Mouse (Mus musculus): Measurements from ENCODE around the gene Pcsk4. TPM values are rescaled to one million over a fixed set of nuclear protein-coding genes. Genes with fewer than 3 reads are reported as not detected.
A peak's percentile ranks its signal among the peaks of the same experiment; 100 is the strongest.

Pcsk4 gene
- polyA plus RNA-seq, 1 experiment = not detected

DNA sequence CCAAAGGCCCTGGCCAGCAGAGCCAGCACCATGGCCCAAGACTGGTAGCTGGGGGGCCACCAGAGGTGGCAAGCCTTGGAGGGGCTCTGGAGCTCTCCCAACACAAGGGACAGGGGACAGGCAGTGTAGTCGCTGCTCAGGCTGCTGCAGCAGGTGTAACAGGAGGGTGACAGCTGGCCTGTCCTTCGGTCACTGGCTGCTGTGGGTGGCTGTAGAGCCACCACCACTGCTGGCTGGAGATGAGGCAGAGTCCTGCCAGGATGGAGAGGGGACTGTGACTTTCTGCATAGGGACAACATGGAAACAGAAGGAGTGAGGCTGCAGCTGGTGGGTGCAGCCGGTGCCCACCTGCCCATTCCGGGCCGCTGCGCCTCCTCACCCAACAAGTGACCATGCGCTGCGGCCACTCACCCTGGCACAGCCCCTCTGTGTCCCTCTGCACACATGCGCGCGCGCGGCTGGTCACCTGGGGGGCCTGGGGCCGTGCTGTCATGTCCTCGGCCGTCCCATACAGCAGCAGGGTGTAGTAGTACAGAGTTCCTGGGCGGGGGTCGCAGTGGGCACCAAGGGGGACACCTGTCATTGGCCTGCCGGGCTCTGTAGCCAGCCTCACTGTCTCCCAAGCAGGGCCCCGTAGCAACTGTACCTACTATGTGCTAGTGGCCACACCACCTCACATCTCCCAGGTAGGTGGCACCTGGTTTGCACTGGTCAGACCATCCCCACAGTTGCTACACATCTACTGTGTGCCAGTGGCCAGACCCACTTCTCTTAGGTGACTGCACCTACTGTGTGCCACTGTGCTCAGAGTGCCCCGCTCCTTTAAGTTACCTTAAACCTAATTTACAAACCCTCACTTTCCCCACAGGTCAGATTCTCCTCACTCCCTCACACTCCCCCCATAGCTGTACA, 7.4 kb downstream of the Pcsk4 start:
- WGBS = 96% methylated on average over 21 of the region's 21 CpGs
- H3K27ac ChIP-seq (ENCODE audit: insufficient read depth, low read depth, low read length) = no peak overlapping the region
- TF ChIP-seq POLR2A (IDR thresholded peaks at IDR 0.05; ENCODE audit: insufficient read depth, low read depth, low read length) = no peak
- TF ChIP-seq CTCF (IDR thresholded peaks at IDR 0.05; ENCODE audit: insufficient read depth, low read depth, low read length) = no peak

DNA sequence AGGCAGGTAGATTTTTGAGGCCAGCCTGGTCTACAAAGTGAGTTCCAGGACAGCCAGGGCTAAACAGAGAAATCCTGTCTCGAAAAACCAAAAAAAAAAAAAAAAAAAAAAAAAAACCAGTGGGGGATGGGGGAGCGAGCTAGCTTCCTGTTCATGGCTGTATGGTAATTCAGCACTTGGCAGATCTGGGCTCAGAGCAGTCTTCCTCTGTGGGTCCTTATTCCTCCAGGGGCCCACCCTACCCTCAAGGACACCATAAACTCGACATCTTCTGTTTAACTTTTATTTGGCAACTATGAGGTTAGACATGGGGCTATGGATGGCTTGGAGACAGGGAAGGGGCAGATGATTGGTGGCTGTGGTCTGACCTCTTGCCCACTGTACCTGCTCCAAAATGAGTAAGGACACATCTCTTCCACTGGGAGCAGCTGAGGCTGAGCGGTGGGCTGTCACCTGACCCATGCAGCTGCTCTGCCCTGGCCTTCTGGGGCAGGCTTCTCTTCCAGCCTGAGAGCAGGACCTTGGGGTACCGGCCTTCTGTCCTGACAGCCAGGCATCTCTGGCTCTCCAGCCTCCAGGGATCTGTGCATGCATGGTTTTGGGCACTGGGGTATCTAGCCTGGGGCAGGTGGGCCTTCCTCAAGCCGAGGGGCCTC, 8.2 kb downstream of the Pcsk4 start:
- no peak overlapping the region for H3K27ac ChIP-seq (ENCODE audit: insufficient read depth, low read depth, low read length)
- TF ChIP-seq POLR2A (IDR thresholded peaks at IDR 0.05; ENCODE audit: insufficient read depth, low read depth, low read length) = no peak
- no peak for TF ChIP-seq CTCF (IDR thresholded peaks at IDR 0.05; ENCODE audit: insufficient read depth, low read depth, low read length)
- no peak overlapping the region for H3K4me3 ChIP-seq (ENCODE audit: insufficient read depth, low read depth, low read length)
- WGBS = 80% methylated on average over 6 of the region's 6 CpGs
- peaks cover 46% of the 10 kb centered on the region for H3K4me1 ChIP-seq (ENCODE audit: control insufficient read depth, insufficient read depth, low read length)

More for the DNA sequence above, 7.4 kb downstream of the Pcsk4 start:
- H3K4me1 ChIP-seq (ENCODE audit: control insufficient read depth, insufficient read depth, low read length) = peaks cover 39% of the 10 kb centered on the region
- H3K4me3 ChIP-seq (ENCODE audit: insufficient read depth, low read depth, low read length) = no peak overlapping the region

DNA sequence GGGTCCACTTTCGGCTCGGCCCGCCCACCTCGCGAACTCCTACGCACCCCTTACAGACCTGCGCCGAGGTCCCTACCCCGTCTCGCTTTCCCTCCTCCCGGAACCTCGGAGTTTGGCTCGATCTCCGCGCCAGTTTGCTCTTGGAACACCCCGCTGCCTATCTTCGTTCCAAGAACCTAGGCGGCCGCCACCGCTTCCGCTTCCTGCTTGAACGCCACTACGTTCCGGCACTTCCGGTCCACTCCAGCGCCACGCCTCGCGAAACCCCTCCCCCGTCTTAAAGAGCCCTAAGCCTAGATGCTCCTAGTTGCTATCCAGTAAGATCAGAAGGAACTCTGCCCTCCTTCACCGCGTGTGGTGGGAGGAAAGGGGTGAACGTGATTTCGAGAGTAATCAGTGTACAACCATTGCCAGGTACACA, 8.9 kb downstream of the Pcsk4 start, which contains the start of gene 2310011J03Rik:
TSS of gene 2310011J03Rik (minus strand) at position 198 of the 421 bp plus-strand sequence.
- peaks cover 54% of the 10 kb centered on the region for H3K4me1 ChIP-seq (ENCODE audit: control insufficient read depth, insufficient read depth, low read length)
- H3K27ac ChIP-seq (ENCODE audit: insufficient read depth, low read depth, low read length) = no peak within 1 kb of the TSS
- under 1% methylated on average over 34 of the region's 34 CpGs for WGBS
- peak; percentile 52; the same call in 1 of the 2 replicates for TF ChIP-seq POLR2A (IDR thresholded peaks at IDR 0.05; ENCODE audit: insufficient read depth, low read depth, low read length)
- no peak for TF ChIP-seq CTCF (IDR thresholded peaks at IDR 0.05; ENCODE audit: insufficient read depth, low read depth, low read length)
- peak within 1 kb of the TSS; percentile 81 for H3K4me3 ChIP-seq (ENCODE audit: insufficient read depth, low read depth, low read length)

DNA sequence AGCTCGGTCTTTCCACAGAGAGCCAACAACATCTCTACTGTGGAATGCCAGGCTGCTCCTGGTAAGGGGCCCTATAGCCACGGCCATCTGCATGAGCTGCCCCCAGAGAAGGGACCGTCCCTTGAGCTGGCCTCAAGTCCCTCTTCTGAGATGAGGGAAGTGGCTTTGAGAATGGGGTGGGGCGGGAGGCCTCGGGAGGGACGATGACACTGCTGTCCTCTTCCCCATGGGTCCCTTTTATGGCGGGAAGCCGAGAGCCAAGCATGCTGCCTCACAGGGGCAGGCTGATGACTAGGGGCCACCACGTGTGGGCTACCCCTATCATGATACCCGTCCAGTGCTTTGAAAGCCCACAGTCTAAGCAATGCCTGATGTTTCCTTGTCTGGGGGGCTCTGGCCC, 12.3 kb downstream of the Pcsk4 start:
- TF ChIP-seq POLR2A (IDR thresholded peaks at IDR 0.05; ENCODE audit: insufficient read depth, low read depth, low read length) = 0 out of 2 replicates have a peak, but pooled peaks have one; percentile 8
- no peak for TF ChIP-seq CTCF (IDR thresholded peaks at IDR 0.05; ENCODE audit: insufficient read depth, low read depth, low read length)
- Histone ChIP-seq H3K4me3 (ENCODE audit: insufficient read depth, low read depth, low read length) (no peak overlapping the region), H3K4me1 (ENCODE audit: control insufficient read depth, insufficient read depth, low read length) (peaks cover 57% of the 10 kb centered on the region), H3K27ac (ENCODE audit: insufficient read depth, low read depth, low read length) (no peak overlapping the region)
- 64% methylated on average over 10 of the region's 10 CpGs for WGBS

DNA sequence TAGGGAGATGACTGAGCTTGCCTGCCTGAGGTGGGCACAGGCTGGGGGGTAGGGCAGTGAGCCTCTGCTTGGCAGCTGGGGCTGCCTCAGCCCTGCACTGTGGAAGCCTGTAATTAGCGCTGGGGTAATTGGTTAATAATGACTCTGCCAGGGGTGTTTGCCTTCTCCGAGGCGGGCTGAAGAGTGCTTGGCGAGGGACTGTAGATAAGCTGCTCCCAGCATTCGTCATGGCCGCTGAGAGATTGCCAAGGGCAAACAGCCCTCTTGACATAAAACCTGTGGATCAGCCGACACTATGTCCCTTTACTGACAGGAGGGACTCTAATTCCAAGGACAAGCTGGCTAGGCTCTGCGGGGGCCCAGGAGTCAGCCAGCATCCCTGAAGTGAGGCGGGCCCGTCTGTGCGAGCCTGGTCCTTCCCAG, 12.9 kb downstream of the Pcsk4 start:
- Histone ChIP-seq H3K4me1 (ENCODE audit: control insufficient read depth, insufficient read depth, low read length) (peaks cover 57% of the 10 kb centered on the region), H3K27ac (ENCODE audit: insufficient read depth, low read depth, low read length) (no peak overlapping the region), H3K4me3 (ENCODE audit: insufficient read depth, low read depth, low read length) (no peak overlapping the region)
- WGBS = 8% methylated on average over 11 of the region's 11 CpGs
- TF ChIP-seq POLR2A (IDR thresholded peaks at IDR 0.05; ENCODE audit: insufficient read depth, low read depth, low read length) (no peak), CTCF (IDR thresholded peaks at IDR 0.05; ENCODE audit: insufficient read depth, low read depth, low read length) (no peak)

DNA sequence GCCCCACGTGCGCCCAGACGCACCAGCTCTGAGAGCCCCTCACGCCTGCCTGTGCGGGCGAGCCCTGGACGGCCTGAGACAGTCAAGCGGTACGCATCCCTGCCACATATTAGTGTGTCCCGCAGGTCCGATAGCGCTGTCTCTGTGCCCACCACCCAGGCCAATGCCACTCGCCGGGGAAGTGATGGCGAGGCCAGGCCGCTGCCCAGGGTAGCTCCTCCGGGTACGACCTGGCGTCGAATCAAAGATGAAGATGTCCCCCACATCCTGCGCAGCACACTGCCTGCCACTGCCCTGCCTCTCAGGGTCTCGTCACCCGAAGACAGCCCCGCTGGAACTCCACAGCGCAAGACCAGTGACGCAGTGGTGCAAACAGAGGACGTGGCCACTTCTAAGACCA, 14.0 kb downstream of the Pcsk4 start:
- Histone ChIP-seq H3K27ac (ENCODE audit: insufficient read depth, low read depth, low read length) (no peak overlapping the region), H3K4me3 (ENCODE audit: insufficient read depth, low read depth, low read length) (no peak overlapping the region), H3K4me1 (ENCODE audit: control insufficient read depth, insufficient read depth, low read length) (peaks cover 57% of the 10 kb centered on the region)
- TF ChIP-seq POLR2A (IDR thresholded peaks at IDR 0.05; ENCODE audit: insufficient read depth, low read depth, low read length) = no peak
- TF ChIP-seq CTCF (IDR thresholded peaks at IDR 0.05; ENCODE audit: insufficient read depth, low read depth, low read length) = no peak
- 76% methylated on average over 27 of the region's 27 CpGs for WGBS

DNA sequence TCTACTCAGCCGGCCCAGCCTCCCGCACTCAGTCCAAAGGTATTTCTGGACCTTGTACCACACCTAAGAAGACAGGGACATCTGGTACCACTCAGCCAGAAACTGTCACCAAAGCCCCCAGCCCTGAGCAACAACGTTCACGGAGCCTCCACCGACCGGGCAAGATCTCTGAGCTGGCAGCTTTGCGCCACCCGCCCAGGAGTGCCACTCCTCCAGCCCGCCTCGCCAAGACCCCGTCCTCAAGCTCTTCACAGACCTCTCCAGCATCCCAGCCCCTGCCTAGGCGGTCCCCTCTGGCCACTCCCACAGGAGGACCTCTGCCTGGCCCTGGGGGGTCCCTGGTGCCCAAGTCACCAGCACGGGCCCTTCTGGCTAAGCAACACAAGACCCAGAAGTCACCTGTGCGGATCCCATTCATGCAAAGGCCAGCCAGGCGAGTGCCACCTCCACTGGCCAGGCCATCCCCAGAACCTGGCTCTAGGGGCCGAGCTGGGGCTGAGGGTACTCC, 14.8 kb downstream of the Pcsk4 start:
- 86% methylated on average over 16 of the region's 16 CpGs for WGBS
- Histone ChIP-seq H3K27ac (ENCODE audit: insufficient read depth, low read depth, low read length) (no peak overlapping the region), H3K4me1 (ENCODE audit: control insufficient read depth, insufficient read depth, low read length) (peaks cover 55% of the 10 kb centered on the region), H3K4me3 (ENCODE audit: insufficient read depth, low read depth, low read length) (no peak overlapping the region)
- TF ChIP-seq CTCF (IDR thresholded peaks at IDR 0.05; ENCODE audit: insufficient read depth, low read depth, low read length) (no peak), POLR2A (IDR thresholded peaks at IDR 0.05; ENCODE audit: insufficient read depth, low read depth, low read length) (no peak)

DNA sequence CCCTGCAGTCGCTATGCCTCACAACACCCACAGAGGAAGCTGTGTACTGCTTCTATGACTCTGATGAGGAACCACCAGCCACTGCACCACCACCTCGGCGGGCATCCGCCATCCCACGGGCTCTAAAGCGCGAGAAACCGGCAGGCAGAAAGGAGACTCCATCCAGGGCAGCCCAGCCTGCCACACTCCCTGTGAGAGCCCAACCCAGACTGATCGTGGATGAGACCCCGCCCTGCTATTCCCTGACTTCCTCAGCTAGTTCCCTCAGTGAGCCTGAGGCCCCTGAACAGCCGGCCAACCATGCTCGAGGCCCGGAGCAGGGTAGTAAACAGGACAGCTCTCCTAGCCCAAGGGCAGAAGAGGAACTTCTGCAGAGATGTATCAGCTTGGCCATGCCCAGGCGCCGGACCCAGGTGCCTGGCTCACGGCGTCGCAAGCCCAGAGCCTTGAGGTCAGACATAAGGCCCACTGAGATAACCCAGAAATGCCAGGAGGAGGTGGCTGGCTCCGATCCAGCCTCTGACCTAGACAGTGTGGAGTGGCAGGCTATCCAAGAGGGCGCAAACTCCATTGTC, 15.6 kb downstream of the Pcsk4 start:
- no peak for TF ChIP-seq POLR2A (IDR thresholded peaks at IDR 0.05; ENCODE audit: insufficient read depth, low read depth, low read length)
- TF ChIP-seq CTCF (IDR thresholded peaks at IDR 0.05; ENCODE audit: insufficient read depth, low read depth, low read length) = no peak
- H3K4me3 ChIP-seq (ENCODE audit: insufficient read depth, low read depth, low read length) = no peak overlapping the region
- peaks cover 46% of the 10 kb centered on the region for H3K4me1 ChIP-seq (ENCODE audit: control insufficient read depth, insufficient read depth, low read length)
- WGBS = 70% methylated on average over 20 of the region's 20 CpGs
- H3K27ac ChIP-seq (ENCODE audit: insufficient read depth, low read depth, low read length) = no peak overlapping the region
